Mouse (Mus musculus) thymus, adult 2 months (tissue): ENCODE data around the gene Gclc.

ENCODE experiments used
- CTCF ChIP-seq: fragments of 200-500 bp; IDR thresholded peaks from 2 replicates; pipeline ENCODE4 v1.5.1; 2012; ENCODE audit warnings: mild to moderate bottlenecking, control low read depth, low read length, moderate library complexity, borderline replicate concordance; ENCODE audit not compliant: control insufficient read depth, poor library complexity, insufficient read depth; ENCODE audit errors: extremely low read depth
- POLR2A ChIP-seq: fragments of 200-500 bp; IDR thresholded peaks from 2 replicates; pipeline ENCODE4 v1.6.1; 2012; ENCODE audit warnings: mild to moderate bottlenecking, low read length, control low read depth, moderate library complexity; ENCODE audit not compliant: control insufficient read depth, poor library complexity, insufficient read depth; ENCODE audit errors: extremely low read depth

- TF ChIP-seq CTCF (no peak), POLR2A (no peak)
These were observed 39.1 kb upstream of the Gclc start for GRCm38 (mm10) chr9:77715262-77715661.
